Mouse (Mus musculus) kidney, adult 2 months (tissue): Measurements from ENCODE around the gene Mip.

ENCODE experiments used
- CTCF ChIP-seq: fragments of 200-500 bp; conservative IDR thresholded peaks from 2 replicates; pipeline ENCODE4 v1.5.1; 2011; ENCODE audit warnings: low read depth, mild to moderate bottlenecking, control low read depth, low read length, moderate library complexity, mixed read lengths; ENCODE audit not compliant: insufficient read depth, insufficient read length
- POLR2A ChIP-seq: fragments of 200-500 bp; IDR thresholded peaks from one replicate; pipeline ENCODE4 v1.6.1; 2011; ENCODE audit warnings: low read depth, low read length, control low read depth

DNA sequence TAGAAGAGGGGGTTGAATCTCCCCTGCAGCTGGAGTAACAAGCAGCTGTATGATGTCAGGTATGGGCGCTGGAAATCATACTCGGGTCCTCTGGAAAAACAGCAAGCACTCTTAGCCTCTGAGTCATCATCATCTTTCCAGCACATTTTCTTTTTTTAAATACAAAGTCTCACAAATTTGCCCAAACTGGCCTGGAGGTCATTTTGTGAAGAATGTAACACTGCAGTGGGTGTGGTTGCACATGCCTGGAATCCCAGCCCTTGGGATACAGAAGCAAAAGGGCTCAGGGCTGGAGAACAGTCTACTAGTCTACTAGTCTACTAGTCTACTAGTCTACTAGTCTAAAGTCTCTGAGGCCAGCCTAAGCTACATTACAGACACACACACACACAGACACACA, 41.3 kb upstream of the Mip start:
- TF ChIP-seq CTCF = no peak
- no peak for TF ChIP-seq POLR2A
